Mouse (Mus musculus): Measurements from ENCODE around the gene Nlrc5. TPM values are rescaled to one million over a fixed set of nuclear protein-coding genes. Genes with fewer than 3 reads are reported as not detected.
A peak's percentile ranks its signal among the peaks of the same experiment; 100 is the strongest.

Nlrc5 gene
- polyA plus RNA-seq, 1 experiment from 2014 or later, result 0.29 TPM

GRCm38 (mm10) chr8:94518331-94518730 is 84.2 kb downstream of the Nlrc5 start:
- WGBS, result 74% methylated on average over 10 of the region's 10 CpGs
- no peak for ATAC-seq (ENCODE audit: low FRiP score, low read depth)
- Histone ChIP-seq H3K4me3 (no peak overlapping the region), H3K4me1 (replicated peaks) (no peaks in the 10 kb centered on the region), H3K36me3 (no peaks in the 10 kb centered on the region), H3K27me3 (no peaks in the 10 kb centered on the region), H3K4me2 (no peak overlapping the region), H3K9ac (no peak overlapping the region), H3K27ac (replicated peaks) (no peak overlapping the region), H3K9me3 (no peaks in the 10 kb centered on the region)

- no peaks in the 10 kb centered on the region for H3K9me3 ChIP-seq
- no peak overlapping the region for H3K4me2 ChIP-seq
- H3K9ac ChIP-seq, result no peak overlapping the region
- no peak for ATAC-seq (ENCODE audit: low FRiP score, low read depth)
- H3K4me1 ChIP-seq (replicated peaks), result no peaks in the 10 kb centered on the region
- no peak overlapping the region for H3K27ac ChIP-seq (replicated peaks)
- WGBS, result 96% methylated on average over 5 of the region's 5 CpGs
- H3K36me3 ChIP-seq, result no peaks in the 10 kb centered on the region
- no peak overlapping the region for H3K4me3 ChIP-seq
- no peaks in the 10 kb centered on the region for H3K27me3 ChIP-seq
Measured at GRCm38 (mm10) chr8:94519021-94519420, 84.9 kb downstream of the Nlrc5 start.

- ATAC-seq (ENCODE audit: low FRiP score, low read depth), result no peak
- Histone ChIP-seq H3K27me3 (no peaks in the 10 kb centered on the region), H3K4me3 (no peak overlapping the region), H3K36me3 (no peaks in the 10 kb centered on the region), H3K9ac (no peak overlapping the region), H3K4me2 (no peak overlapping the region), H3K9me3 (no peaks in the 10 kb centered on the region), H3K4me1 (replicated peaks) (no peaks in the 10 kb centered on the region), H3K27ac (replicated peaks) (no peak overlapping the region)
- WGBS, result 53% methylated on average over 4 of the region's 4 CpGs
Measured at GRCm38 (mm10) chr8:94521481-94521880, 87.3 kb downstream of the Nlrc5 start.

GRCm38 (mm10) chr8:94522482-94522881 is 88.3 kb downstream of the Nlrc5 start:
- Histone ChIP-seq H3K4me3 (no peak overlapping the region), H3K9me3 (no peaks in the 10 kb centered on the region), H3K27ac (replicated peaks) (no peak overlapping the region), H3K4me2 (no peak overlapping the region), H3K9ac (no peak overlapping the region), H3K27me3 (no peaks in the 10 kb centered on the region), H3K4me1 (replicated peaks) (no peaks in the 10 kb centered on the region), H3K36me3 (no peaks in the 10 kb centered on the region)
- no peak for ATAC-seq (ENCODE audit: low FRiP score, low read depth)
- 89% methylated on average over 3 of the region's 3 CpGs for WGBS

GRCm38 (mm10) chr8:94524554-94524953 is 90.4 kb downstream of the Nlrc5 start:
- Histone ChIP-seq H3K9ac (no peak overlapping the region), H3K27me3 (no peaks in the 10 kb centered on the region), H3K4me2 (no peak overlapping the region), H3K27ac (replicated peaks) (no peak overlapping the region), H3K4me1 (replicated peaks) (no peaks in the 10 kb centered on the region), H3K4me3 (no peak overlapping the region), H3K9me3 (no peaks in the 10 kb centered on the region), H3K36me3 (no peaks in the 10 kb centered on the region)
- ATAC-seq (ENCODE audit: low FRiP score, low read depth), result no peak
- 86% methylated on average over 9 of the region's 9 CpGs for WGBS

- peaks cover 5% of the 10 kb centered on the region for H3K4me1 ChIP-seq (replicated peaks)
- H3K4me2 ChIP-seq, result no peak overlapping the region
- H3K27me3 ChIP-seq, result no peaks in the 10 kb centered on the region
- no peak overlapping the region for H3K27ac ChIP-seq (replicated peaks)
- no peak for ATAC-seq (ENCODE audit: low FRiP score, low read depth)
- WGBS, result 92% methylated on average over 7 of the region's 7 CpGs
- H3K4me3 ChIP-seq, result no peak overlapping the region
- no peak overlapping the region for H3K9ac ChIP-seq
- no peaks in the 10 kb centered on the region for H3K36me3 ChIP-seq
- no peaks in the 10 kb centered on the region for H3K9me3 ChIP-seq
Measured at GRCm38 (mm10) chr8:94527178-94527577, 93.0 kb downstream of the Nlrc5 start.

- ATAC-seq (ENCODE audit: low FRiP score, low read depth), result no peak
- H3K9me3 ChIP-seq, result no peaks in the 10 kb centered on the region
- 35% methylated on average over 4 of the region's 4 CpGs for WGBS
Measured at GRCm38 (mm10) chr8:94528245-94528644, 94.1 kb downstream of the Nlrc5 start.

GRCm38 (mm10) chr8:94529875-94530274 is 95.7 kb downstream of the Nlrc5 start:
- no peaks in the 10 kb centered on the region for H3K9me3 ChIP-seq
- H3K27me3 ChIP-seq, result peaks cover 9% of the 10 kb centered on the region; the same call in 1 of the 2 replicates
- H3K27ac ChIP-seq (replicated peaks), result no peak overlapping the region
- H3K4me3 ChIP-seq, result no peak overlapping the region
- no peak overlapping the region for H3K4me2 ChIP-seq
- 80% methylated on average over 4 of the region's 4 CpGs for WGBS
- H3K9ac ChIP-seq, result no peak overlapping the region
- no peaks in the 10 kb centered on the region for H3K36me3 ChIP-seq
- no peak for ATAC-seq (ENCODE audit: low FRiP score, low read depth)
- peaks cover 31% of the 10 kb centered on the region for H3K4me1 ChIP-seq (replicated peaks)

More at GRCm38 (mm10) chr8:94528245-94528644, 94.1 kb downstream of the Nlrc5 start:
- H3K4me2 ChIP-seq, result no peak overlapping the region
- H3K27ac ChIP-seq (replicated peaks), result no peak overlapping the region
- H3K36me3 ChIP-seq, result no peaks in the 10 kb centered on the region
- no peaks in the 10 kb centered on the region for H3K27me3 ChIP-seq
- no peak overlapping the region for H3K4me3 ChIP-seq
- H3K4me1 ChIP-seq (replicated peaks), result peaks cover 15% of the 10 kb centered on the region
- no peak overlapping the region for H3K9ac ChIP-seq

- Histone ChIP-seq H3K27me3 (peaks cover 9% of the 10 kb centered on the region; the same call in 1 of the 2 replicates), H3K4me1 (replicated peaks) (peaks cover 39% of the 10 kb centered on the region), H3K4me2 (no peak overlapping the region), H3K4me3 (no peak overlapping the region), H3K27ac (replicated peaks) (no peak overlapping the region), H3K9ac (no peak overlapping the region), H3K9me3 (no peaks in the 10 kb centered on the region), H3K36me3 (no peaks in the 10 kb centered on the region)
- ATAC-seq (ENCODE audit: low FRiP score, low read depth), result no peak
- 95% methylated on average over 4 of the region's 4 CpGs for WGBS
Measured at GRCm38 (mm10) chr8:94530643-94531042, 96.5 kb downstream of the Nlrc5 start.

- ATAC-seq (ENCODE audit: low FRiP score, low read depth), result no peak
- Histone ChIP-seq H3K27me3 (peaks cover 9% of the 10 kb centered on the region; the same call in 1 of the 2 replicates), H3K4me2 (peak overlapping the region; percentile 98), H3K36me3 (no peaks in the 10 kb centered on the region), H3K9me3 (no peaks in the 10 kb centered on the region), H3K9ac (no peak overlapping the region), H3K4me1 (replicated peaks) (peaks cover 48% of the 10 kb centered on the region), H3K4me3 (peak overlapping the region; percentile 61), H3K27ac (replicated peaks) (peak overlapping the region; percentile 63; the same call in 1 of the 2 replicates)
- WGBS, result 2% methylated on average over 8 of the region's 8 CpGs
Measured at GRCm38 (mm10) chr8:94532000-94532399, 97.8 kb downstream of the Nlrc5 start.

GRCm38 (mm10) chr8:94532525-94532872 is 98.3 kb downstream of the Nlrc5 start:
- Histone ChIP-seq H3K9ac (peak overlapping the region; percentile 60), H3K27me3 (peaks cover 9% of the 10 kb centered on the region; the same call in 1 of the 2 replicates), H3K4me2 (peak overlapping the region; percentile 98), H3K4me1 (replicated peaks) (peaks cover 52% of the 10 kb centered on the region), H3K36me3 (no peaks in the 10 kb centered on the region), H3K27ac (replicated peaks) (peak overlapping the region; percentile 63), H3K4me3 (peak overlapping the region; percentile 61), H3K9me3 (no peaks in the 10 kb centered on the region)
- 0% methylated on average over 30 of the region's 34 CpGs for WGBS
- ATAC-seq (ENCODE audit: low FRiP score, low read depth), result peak; percentile 17; the same call in 1 of the 2 replicates

GRCm38 (mm10) chr8:94532873-94533671 is 98.9 kb downstream of the Nlrc5 start, which contains the start of gene Cpne2:
TSS of gene Cpne2 (plus strand) at chr8:94532990.
- WGBS, result under 1% methylated on average over 69 of the region's 81 CpGs
- H3K4me2 ChIP-seq, result peak within 1 kb of the TSS; percentile 98

More at GRCm38 (mm10) chr8:94532873-94533671, 98.9 kb downstream of the Nlrc5 start, which contains the start of gene Cpne2:
- peaks cover 52% of the 10 kb centered on the region for H3K4me1 ChIP-seq (replicated peaks)
- peak within 1 kb of the TSS; percentile 63 for H3K27ac ChIP-seq (replicated peaks)
- peaks cover 9% of the 10 kb centered on the region; the same call in 1 of the 2 replicates for H3K27me3 ChIP-seq
- ATAC-seq (ENCODE audit: low FRiP score, low read depth), result peak; percentile 82
- H3K9me3 ChIP-seq, result no peaks in the 10 kb centered on the region
- H3K9ac ChIP-seq, result peak within 1 kb of the TSS; percentile 60
- H3K4me3 ChIP-seq, result peak within 1 kb of the TSS; percentile 61
- no peaks in the 10 kb centered on the region for H3K36me3 ChIP-seq

Measured in hindbrain, embryonic 15.5 days (tissue).